Mouse (Mus musculus) ovary, adult 2 months (tissue): ENCODE results near the gene C1s2. TPM values are rescaled to one million over a fixed set of nuclear protein-coding genes. Genes with fewer than 3 reads are reported as not detected.

ENCODE experiments used
- polyA plus RNA-seq: library from polyadenylated mRNA; depleted of rRNA; stranded (reverse); fragments of >200 nt; gene quantifications from 2 replicates; pipeline ENCODE4 v1.2.3, GENCODE M21; 2012; rRNA removed

C1s2 gene
- polyA plus RNA-seq: 0.09 and 0.21 TPM in 2 replicates

DNA sequence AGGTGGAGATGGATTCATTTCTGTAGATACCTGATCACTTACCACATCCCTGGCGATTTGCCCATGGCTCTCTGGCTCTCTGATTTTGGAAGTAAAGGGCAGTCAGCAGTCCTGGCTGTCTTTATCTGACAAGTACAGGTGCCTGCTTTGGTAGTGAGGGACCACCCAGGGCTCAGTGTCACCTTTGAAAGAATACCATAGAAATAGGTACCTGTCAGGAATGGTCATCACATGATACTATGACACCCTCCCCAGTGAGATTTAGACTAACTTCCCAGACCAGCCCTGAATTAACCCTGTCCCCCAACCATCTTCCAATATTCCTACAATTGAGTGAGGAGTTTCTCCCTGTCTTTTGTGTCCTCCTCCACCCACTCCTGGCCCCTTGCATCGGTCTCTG lies at the start of gene C1s2:
C1s2 (minus strand) TSS at position 101 of the 400 bp plus-strand sequence.

DNA sequence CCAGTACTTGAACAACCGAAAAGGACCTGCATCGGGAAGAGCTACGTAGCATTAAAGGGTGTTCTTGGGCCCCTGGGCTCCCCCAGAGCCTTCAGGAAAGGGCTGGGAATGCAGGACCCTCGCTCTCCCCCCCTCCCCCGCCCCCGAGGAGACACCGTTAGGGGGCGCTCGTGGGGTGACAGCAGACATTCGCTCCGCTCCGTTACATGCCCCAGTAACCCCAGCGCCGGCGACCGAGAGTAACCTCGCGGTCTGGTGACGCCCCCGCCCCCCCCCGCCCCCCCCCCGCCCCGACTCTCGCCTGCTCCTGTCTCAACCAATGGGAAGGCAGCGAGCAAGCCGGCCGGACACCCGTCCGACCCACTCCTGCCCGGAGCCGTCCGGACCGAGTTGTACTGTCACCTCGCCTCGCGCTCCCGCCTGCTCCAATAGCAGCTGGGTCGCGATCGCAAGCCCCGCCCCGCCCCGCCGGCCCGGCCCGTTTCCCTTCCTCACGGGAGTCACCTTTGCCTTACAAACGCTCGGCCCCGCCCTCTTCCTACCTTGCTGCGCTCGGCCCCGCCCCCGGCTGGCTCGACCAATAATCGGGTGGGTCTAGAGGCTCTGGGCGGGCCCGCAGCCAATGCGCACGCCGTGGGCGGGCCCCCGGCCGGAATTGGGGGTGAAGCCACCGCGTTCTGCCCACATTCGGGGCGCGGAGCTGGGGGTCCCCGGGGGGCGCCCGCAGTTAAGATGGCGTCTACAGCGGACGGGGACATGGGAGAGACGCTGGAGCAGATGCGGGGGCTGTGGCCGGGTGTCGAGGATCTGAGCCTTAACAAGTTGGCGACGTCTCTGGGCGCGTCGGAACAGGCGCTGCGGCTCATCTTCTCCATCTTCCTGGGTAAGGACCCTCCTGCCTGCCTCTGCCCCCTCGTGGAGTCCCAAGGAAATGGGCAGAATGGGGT lies 26.9 kb upstream of the C1s2 start, which contains the start of gene Lpcat3:
Lpcat3 (plus strand) TSS at position 551 of the 947 bp plus-strand sequence.

Other genes starting within 250 kb of the C1s2 start
- 66.4 and 66.9 TPM in 2 replicates for gene Pex5, start 221.0 kb downstream of the C1s2 start, polyA plus RNA-seq
- 28.5 and 42.6 TPM in 2 replicates for gene Clstn3, start 171.3 kb downstream of the C1s2 start, polyA plus RNA-seq
- gene C1rl, start 143.0 kb downstream of the C1s2 start, polyA plus RNA-seq: 3.6 and 4.3 TPM in 2 replicates
- 30.8 and 35.5 TPM in 2 replicates for gene C1ra, start 123.7 kb downstream of the C1s2 start, polyA plus RNA-seq
- 61.1 and 87.7 TPM in 2 replicates for gene C1s1, start 93.7 kb downstream of the C1s2 start, polyA plus RNA-seq
- 0.10 and 0.28 TPM in 2 replicates for gene C1rb, start 65.8 kb downstream of the C1s2 start, polyA plus RNA-seq
- 174 and 229 TPM in 2 replicates for gene Lpcat3, start 26.9 kb upstream of the C1s2 start, polyA plus RNA-seq
- 43.9 and 53.5 TPM in 2 replicates for gene Emg1, start 76.1 kb upstream of the C1s2 start, polyA plus RNA-seq
- 133 and 151 TPM in 2 replicates for gene Phb2, start 76.3 kb upstream of the C1s2 start, polyA plus RNA-seq
- gene Ptpn6, start 102.6 kb upstream of the C1s2 start, polyA plus RNA-seq: 15.2 and 17.3 TPM in 2 replicates
- 266 and 371 TPM in 2 replicates for gene Grcc10, start 105.3 kb upstream of the C1s2 start, polyA plus RNA-seq
- gene Gm45234, start 119.9 kb upstream of the C1s2 start, polyA plus RNA-seq: not detected in 2 replicates
- 44.9 and 59.9 TPM in 2 replicates for gene Atn1, start 120.4 kb upstream of the C1s2 start, polyA plus RNA-seq
- gene Eno2, start 133.6 kb upstream of the C1s2 start, polyA plus RNA-seq: 10.6 and 11.5 TPM in 2 replicates
- 9.0 and 11.7 TPM in 2 replicates for gene Lrrc23, start 143.6 kb upstream of the C1s2 start, polyA plus RNA-seq
- gene Spsb2, start 172.6 kb upstream of the C1s2 start, polyA plus RNA-seq: 27.7 and 31.4 TPM in 2 replicates
- 353 and 433 TPM in 2 replicates for gene Tpi1, start 178.2 kb upstream of the C1s2 start, polyA plus RNA-seq
- 120 TPM in 2 replicates for gene Usp5, start 193.4 kb upstream of the C1s2 start, polyA plus RNA-seq
- gene Cdca3, start 193.5 kb upstream of the C1s2 start, polyA plus RNA-seq: 20.9 and 42.3 TPM in 2 replicates
- gene Gnb3, start 204.2 kb upstream of the C1s2 start, polyA plus RNA-seq: 0.98 and 1.0 TPM in 2 replicates
- 99.7 and 118 TPM in 2 replicates for gene P3h3, start 221.7 kb upstream of the C1s2 start, polyA plus RNA-seq
- gene Gpr162, start 227.9 kb upstream of the C1s2 start, polyA plus RNA-seq: 3.2 and 3.4 TPM in 2 replicates